ENCODE assay signal across 23 mouse cellular contexts in the genomic region with DNA sequence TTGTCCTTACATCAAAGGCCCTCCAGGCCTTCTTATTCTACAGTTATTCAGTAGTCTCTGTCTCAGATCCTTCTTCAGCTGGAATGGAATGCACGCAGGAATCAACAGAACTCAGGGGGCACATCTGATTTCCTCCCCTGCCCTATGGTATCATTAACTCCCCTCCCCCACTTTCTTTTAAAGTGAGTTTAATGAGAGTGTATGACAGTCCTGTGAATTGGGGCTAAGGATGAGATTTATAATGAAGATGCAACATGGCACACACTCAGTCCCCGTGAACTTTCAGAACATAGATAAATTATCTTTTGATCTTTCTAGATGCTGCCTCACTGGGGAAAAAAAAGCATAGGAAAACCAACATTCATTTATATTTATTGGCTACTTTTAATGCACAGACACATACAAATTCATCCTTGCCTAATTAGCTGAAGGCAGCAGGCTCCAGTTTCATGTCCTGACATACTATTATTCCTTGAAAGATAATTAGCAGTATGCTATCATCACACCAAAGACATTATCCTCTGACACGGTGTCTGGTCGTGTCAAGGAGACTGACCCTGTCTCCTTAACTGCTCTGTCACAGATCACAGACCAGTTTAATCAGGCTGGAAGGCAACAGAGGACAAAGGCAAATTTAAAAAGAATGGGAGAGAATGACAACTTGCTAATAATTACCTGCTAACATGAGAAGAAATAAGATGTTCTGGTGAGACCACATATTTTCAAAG. TPM values are rescaled to one million over a fixed set of nuclear protein-coding genes. Genes with fewer than 3 reads are reported as not detected.
DNase-seq lines count a peak whose midpoint lies in the region; ATAC-seq lines count a peak whose summit lies in the region.
"Had no signal": no experiment of that assay in that cellular context is flagged by ENCODE, and none has a peak within 500 bp of the region (broad histone marks: within the 10 kb centered on the region; RNA-seq: fewer than 3 reads in every experiment).

No protein-coding gene starts in this region.

- H3K4me1 ChIP-seq in forebrain, embryonic 12.5 days: no peaks in the 10 kb centered on the region
- H3K4me1 ChIP-seq in forebrain, embryonic 11.5 days (replicated peaks; ENCODE audit: control insufficient read depth, insufficient read depth, low read length): no peaks in the 10 kb centered on the region
- no peaks in the 10 kb centered on the region for H3K4me1 ChIP-seq in kidney, embryonic 14.5 days (ENCODE audit: control insufficient read depth, insufficient read depth, low read length)
- H3K4me1 ChIP-seq in hindbrain, embryonic 15.5 days (replicated peaks): peaks cover 9% of the 10 kb centered on the region
- H3K4me1 ChIP-seq in midbrain, embryonic 16.5 days (ENCODE audit: control insufficient read depth, insufficient read depth, low read length): no peaks in the 10 kb centered on the region
- H3K4me1 ChIP-seq: stomach, embryonic 15.5 days had no signal

- WGBS in forebrain, embryonic 12.5 days: 57% methylated on average over 4 of the region's 4 CpGs
- WGBS in forebrain, embryonic 11.5 days: 61% methylated on average over 4 of the region's 4 CpGs
- WGBS in kidney, embryonic 14.5 days: 29% methylated on average over 4 of the region's 4 CpGs
- 47% methylated on average over 4 of the region's 4 CpGs for WGBS in hindbrain, embryonic 15.5 days
- 40% methylated on average over 4 of the region's 4 CpGs for WGBS in midbrain, embryonic 16.5 days

- no peaks in the 10 kb centered on the region for H3K27me3 ChIP-seq in forebrain, embryonic 12.5 days
- no peaks in the 10 kb centered on the region for H3K27me3 ChIP-seq in forebrain, embryonic 11.5 days (ENCODE audit: control insufficient read depth, insufficient read depth, low read length)
- H3K27me3 ChIP-seq in kidney, embryonic 14.5 days (ENCODE audit: control insufficient read depth, insufficient read depth, low read length): no peaks in the 10 kb centered on the region
- no peaks in the 10 kb centered on the region for H3K27me3 ChIP-seq in hindbrain, embryonic 15.5 days
- no peaks in the 10 kb centered on the region for H3K27me3 ChIP-seq in midbrain, embryonic 16.5 days (ENCODE audit: control insufficient read depth, insufficient read depth, low read depth, low read length)
- H3K27me3 ChIP-seq: stomach, embryonic 15.5 days had no signal

- ATAC-seq in forebrain, embryonic 12.5 days (ENCODE audit: low FRiP score): peak; percentile 61; the same call in 1 of the 2 replicates
- ATAC-seq in forebrain, embryonic 11.5 days (replicated peaks; ENCODE audit: low FRiP score): no peak
- ATAC-seq in kidney, embryonic 14.5 days (ENCODE audit: low FRiP score, low TSS enrichment): peak; percentile 57; the same call in 1 of the 2 replicates
- 0 out of 2 replicates have a peak, but pooled peaks have one; percentile 35 for ATAC-seq in hindbrain, embryonic 15.5 days (ENCODE audit: low FRiP score, low read depth)
- ATAC-seq in midbrain, embryonic 16.5 days: peak; percentile 71
- ATAC-seq: forebrain, embryonic 16.5 days; intestine, postnatal 0 days had no signal

- DNase-seq in forebrain, embryonic 11.5 days (ENCODE audit: low spot score): no peak
- no peak for DNase-seq in kidney, postnatal 14 days
- no peak for DNase-seq in adipocyte (ENCODE audit: low spot score)
- no peak for DNase-seq in cerebellum, adult 8-10 months
- DNase-seq: adrenal gland, postnatal 25 days; cerebellum, adult 11 months; cerebellum, postnatal 10 days; gastrocnemius, postnatal 14 days; heart, adult 11 months; heart, postnatal 10 days; thymus, adult 18-20 months; thymus, postnatal 36 days had no signal

- 0 out of 2 replicates have a peak overlapping the region, but pooled peaks have one; percentile 31 for H3K27ac ChIP-seq in forebrain, embryonic 12.5 days
- H3K27ac ChIP-seq in forebrain, embryonic 11.5 days (ENCODE audit: low read depth, low read length): no peak overlapping the region
- no peak overlapping the region for H3K27ac ChIP-seq in kidney, embryonic 14.5 days (ENCODE audit: low read depth, low read length)
- H3K27ac ChIP-seq in hindbrain, embryonic 15.5 days (replicated peaks): no peak overlapping the region
- H3K27ac ChIP-seq in midbrain, embryonic 16.5 days (ENCODE audit: low read length): peak overlapping the region; percentile 36; the same call in 1 of the 2 replicates
- H3K27ac ChIP-seq: kidney, postnatal 0 days; macrophage; stomach, embryonic 15.5 days had no signal

- H3K36me3 ChIP-seq in forebrain, embryonic 12.5 days (replicated peaks): no peaks in the 10 kb centered on the region
- H3K36me3 ChIP-seq in forebrain, embryonic 11.5 days (ENCODE audit: control insufficient read depth, insufficient read depth, low read length): no peaks in the 10 kb centered on the region
- no peaks in the 10 kb centered on the region for H3K36me3 ChIP-seq in kidney, embryonic 14.5 days (ENCODE audit: control insufficient read depth, insufficient read depth, low read length)
- no peaks in the 10 kb centered on the region for H3K36me3 ChIP-seq in hindbrain, embryonic 15.5 days
- H3K36me3 ChIP-seq in midbrain, embryonic 16.5 days (ENCODE audit: control insufficient read depth, insufficient read depth, low read length): no peaks in the 10 kb centered on the region
- H3K36me3 ChIP-seq: stomach, embryonic 15.5 days had no signal

- H3K9me3 ChIP-seq in forebrain, embryonic 12.5 days: no peaks in the 10 kb centered on the region
- no peaks in the 10 kb centered on the region for H3K9me3 ChIP-seq in forebrain, embryonic 11.5 days (ENCODE audit: control insufficient read depth, low read length)
- H3K9me3 ChIP-seq in kidney, embryonic 14.5 days (ENCODE audit: control insufficient read depth, low read length): no peaks in the 10 kb centered on the region
- H3K9me3 ChIP-seq in hindbrain, embryonic 15.5 days: no peaks in the 10 kb centered on the region
- H3K9me3 ChIP-seq in midbrain, embryonic 16.5 days (replicated peaks; ENCODE audit: control insufficient read depth, low read length, poor library complexity, severe bottlenecking): no peaks in the 10 kb centered on the region
- H3K9me3 ChIP-seq: stomach, embryonic 15.5 days had no signal

- no peak overlapping the region for H3K9ac ChIP-seq in forebrain, embryonic 12.5 days
- H3K9ac ChIP-seq in forebrain, embryonic 11.5 days (ENCODE audit: low read length): no peak overlapping the region
- H3K9ac ChIP-seq in kidney, embryonic 14.5 days (ENCODE audit: low read depth, low read length): no peak overlapping the region
- no peak overlapping the region for H3K9ac ChIP-seq in hindbrain, embryonic 15.5 days
- no peak overlapping the region for H3K9ac ChIP-seq in midbrain, embryonic 16.5 days (ENCODE audit: low read depth, low read length)
- H3K9ac ChIP-seq: stomach, embryonic 15.5 days had no signal

- H3K4me2 ChIP-seq in forebrain, embryonic 12.5 days: no peak overlapping the region
- H3K4me2 ChIP-seq in forebrain, embryonic 11.5 days (ENCODE audit: low read depth, low read length, severe bottlenecking): no peak overlapping the region
- no peak overlapping the region for H3K4me2 ChIP-seq in kidney, embryonic 14.5 days (replicated peaks; ENCODE audit: low read depth, low read length)
- no peak overlapping the region for H3K4me2 ChIP-seq in hindbrain, embryonic 15.5 days
- no peak overlapping the region for H3K4me2 ChIP-seq in midbrain, embryonic 16.5 days (ENCODE audit: low read length)
- H3K4me2 ChIP-seq: heart, embryonic 11.5 days; stomach, embryonic 15.5 days had no signal

- H3K4me3 ChIP-seq in forebrain, embryonic 12.5 days (replicated peaks): no peak overlapping the region
- H3K4me3 ChIP-seq in forebrain, embryonic 11.5 days (ENCODE audit: low read depth, low read length): no peak overlapping the region
- H3K4me3 ChIP-seq in kidney, embryonic 14.5 days (ENCODE audit: low read length): no peak overlapping the region
- no peak overlapping the region for H3K4me3 ChIP-seq in hindbrain, embryonic 15.5 days
- H3K4me3 ChIP-seq in midbrain, embryonic 16.5 days (ENCODE audit: low read depth, low read length): no peak overlapping the region
- H3K4me3 ChIP-seq: stomach, embryonic 15.5 days had no signal

RNA-seq across cellular contexts. Expression of a gene that starts 39.2 kb away (rescaled TPM):
- 2.1 and 2.2 TPM in 2 replicates for polyA plus RNA-seq in forebrain, embryonic 12.5 days (2016; fragmentation: Nextera tagmentation; extraction: Ambion mirVana)
- polyA plus RNA-seq in forebrain, embryonic 11.5 days (2014; fragmentation: Nextera tagmentation; extraction: Ambion mirVana): 1.3 and 1.4 TPM in 2 replicates
- 1.2 and 1.8 TPM in 2 replicates for polyA plus RNA-seq in kidney, embryonic 14.5 days (2014; fragmentation: Nextera tagmentation; extraction: Ambion mirVana)
- polyA plus RNA-seq in hindbrain, embryonic 15.5 days (2015; fragmentation: Nextera tagmentation; extraction: Ambion mirVana): 6.4 and 6.5 TPM in 2 replicates
- polyA plus RNA-seq in midbrain, embryonic 16.5 days (2015; fragmentation: Nextera tagmentation; extraction: Ambion mirVana): 7.9 and 8.2 TPM in 2 replicates
- polyA plus RNA-seq: liver, adult 2 months had no signal

Comparison
In these comparisons a context has a peak if more than half of its experiments do, and no peak if none do; other contexts are left out.
1. H3K27ac ChIP-seq: peak in forebrain, embryonic 12.5 days (single experiment) and midbrain, embryonic 16.5 days (single experiment); none in forebrain, embryonic 11.5 days (single experiment), kidney, embryonic 14.5 days (single experiment) and hindbrain, embryonic 15.5 days (single experiment).